Comparison of ENCODE assay signal across 10 mouse cellular contexts in genomic region chr7:133007343-133007742, GRCm38 (mm10).
DNase-seq lines count a peak whose midpoint lies in the region; ATAC-seq and TF ChIP-seq lines count a peak whose summit lies in the region.
"Had no signal": no experiment of that assay in that cellular context is flagged by ENCODE, and none has a peak within 500 bp of the region (broad histone marks: within the 10 kb centered on the region; RNA-seq: fewer than 3 reads in every experiment).

No protein-coding gene starts in this region.

- H3K36me3 ChIP-seq in heart, embryonic 11.5 days (ENCODE audit: control insufficient read depth, insufficient read depth, low read length), result 0 out of 2 replicates have a peak, but pooled peaks cover 2% of the 10 kb centered on the region
- H3K36me3 ChIP-seq in MEL (ENCODE audit: control insufficient read depth in 1 of 2, insufficient read depth in 2 of 2, low read length in 2 of 2), result peaks cover 0 to 12% of the 10 kb centered on the region in 2 experiments; a peak in 3 of 4 replicates

- H3K79me2 ChIP-seq in MEL (ENCODE audit: control insufficient read depth, insufficient read depth, low read length, poor library complexity), result no peaks in the 10 kb centered on the region

- H3K4me1 ChIP-seq in heart, embryonic 11.5 days (ENCODE audit: control insufficient read depth, insufficient read depth, low read length), result peaks cover 47% of the 10 kb centered on the region
- peaks cover 8 to 18% of the 10 kb centered on the region in 2 experiments for H3K4me1 ChIP-seq in MEL (ENCODE audit: control insufficient read depth in 1 of 2, insufficient read depth in 2 of 2, low read length in 2 of 2)

- no peak; a peak in 1 of 4 replicates for TF ChIP-seq POLR2A in MEL (IDR thresholded peaks at IDR 0.05; ENCODE audit: control insufficient read depth in 1 of 2, insufficient read depth in 1 of 2, low read depth in 1 of 2, low read length in 2 of 2, poor library complexity in 1 of 2)

- TF ChIP-seq RAD21 in MEL (IDR thresholded peaks at IDR 0.05; ENCODE audit: low read depth, low read length), result no peak

- no peaks in the 10 kb centered on the region for H3K27me3 ChIP-seq in heart, embryonic 11.5 days (ENCODE audit: control insufficient read depth, insufficient read depth, low read length)
- no peaks in the 10 kb centered on the region for H3K27me3 ChIP-seq in MEL (ENCODE audit: control insufficient read depth in 1 of 2, insufficient read depth in 2 of 2, low read length in 2 of 2)
- H3K27me3 ChIP-seq: embryonic facial prominence, embryonic 15.5 days had no signal

- no peak overlapping the region for H3K4me3 ChIP-seq in heart, embryonic 11.5 days (ENCODE audit: low read depth, low read length)
- H3K4me3 ChIP-seq in MEL (ENCODE audit: control insufficient read depth in 1 of 2, insufficient read depth in 1 of 2, low read depth in 2 of 2, low read length in 2 of 2), result no peak overlapping the region
- no peak overlapping the region for H3K4me3 ChIP-seq in left cerebral cortex, adult 2 months
- H3K4me3 ChIP-seq: embryonic facial prominence, embryonic 15.5 days had no signal

- peak; percentile 42 to 77; a peak in 3 of 4 replicates for TF ChIP-seq EP300 in MEL (IDR thresholded peaks at IDR 0.05; ENCODE audit: low read depth in 1 of 2, low read length in 2 of 2)

- WGBS in heart, embryonic 11.5 days (ENCODE audit: insufficient replicate concordance), result 61% methylated on average over 11 of the region's 11 CpGs

- no peaks in the 10 kb centered on the region for H3K9me3 ChIP-seq in heart, embryonic 11.5 days (replicated peaks; ENCODE audit: control insufficient read depth, low read length)
- H3K9me3 ChIP-seq in MEL (replicated peaks; ENCODE audit: insufficient read depth, low read length), result no peaks in the 10 kb centered on the region
- H3K9me3 ChIP-seq: embryonic facial prominence, embryonic 15.5 days had no signal

- no peak overlapping the region for H3K9ac ChIP-seq in heart, embryonic 11.5 days (ENCODE audit: low read depth, low read length)
- no peak overlapping the region for H3K9ac ChIP-seq in MEL (ENCODE audit: control insufficient read depth, low read depth, low read length, poor library complexity, severe bottlenecking)
- H3K9ac ChIP-seq: embryonic facial prominence, embryonic 15.5 days had no signal

- TF ChIP-seq CTCF in MEL (IDR thresholded peaks at IDR 0.05 in 2 of 3, conservative IDR thresholded peaks at IDR 0.05 in 1 of 3; ENCODE audit: control insufficient read depth in 1 of 3, insufficient read depth in 1 of 3, low read depth in 2 of 3, low read length in 3 of 3, poor library complexity in 1 of 3, severe bottlenecking in 1 of 3), result no peak
- no peak for TF ChIP-seq CTCF in left cerebral cortex, adult 2 months (IDR thresholded peaks at IDR 0.05)

- intact Hi-C loops in left cerebral cortex, adult 2 months (cut with DNase I), result no loop called here
- intact Hi-C loops in left cerebral cortex, postnatal 36 days (cut with DNase I), result loop anchor here (10.0 kb wide), 1 partner anchor 123 kb away; no protein-coding TSS in a partner anchor

- no peak overlapping the region for H3K27ac ChIP-seq in heart, embryonic 11.5 days (ENCODE audit: low read depth, low read length)
- 0 out of 2 replicates have a peak overlapping the region, but pooled peaks have one; percentile 6 for H3K27ac ChIP-seq in MEL (ENCODE audit: control insufficient read depth, low read depth, low read length)
- no peak overlapping the region for H3K27ac ChIP-seq in left cerebral cortex, adult 2 months
- H3K27ac ChIP-seq: embryonic facial prominence, embryonic 15.5 days had no signal

- ATAC-seq in heart, embryonic 11.5 days (replicated peaks; ENCODE audit: insufficient number of reproducible peaks, low FRiP score, low TSS enrichment), result no peak

- H3K4me2 ChIP-seq in heart, embryonic 11.5 days, result no peak overlapping the region
- H3K4me2 ChIP-seq: embryonic facial prominence, embryonic 15.5 days had no signal

- peak; percentile 44 to 50 for DNase-seq in heart, adult 18-20 months
- DNase-seq in MEL (ENCODE audit: low read depth, low spot score), result peak; percentile 79
- DNase-seq in cerebellum, adult 9-10 months, result peak; percentile 71
- peak; percentile 43 for DNase-seq in kidney, postnatal 14 days
- no peak for DNase-seq in testis, postnatal 14 days (ENCODE audit: low spot score)
- DNase-seq in left cerebral cortex, adult 2 months (ENCODE audit: extremely low spot score in 1 of 2, low spot score in 2 of 2), result no peak
- DNase-seq in left cerebral cortex, postnatal 36 days (ENCODE audit: low spot score in 2 of 2), result no peak
- DNase-seq: thymus, postnatal 25 days had no signal

TF ChIP-seq in MEL, 35 proteins besides CTCF, POLR2A, EP300 and RAD21:
- TF ChIP-seq ZC3H11A (IDR thresholded peaks at IDR 0.05; ENCODE audit: low read depth, low read length), result no peak
- no peak for TF ChIP-seq ZNF384 (IDR thresholded peaks at IDR 0.05; ENCODE audit: low read depth, low read length)
- no peak for TF ChIP-seq E2F4 (IDR thresholded peaks at IDR 0.05; ENCODE audit: borderline replicate concordance, low read depth, low read length)
- no peak for TF ChIP-seq UBTF (IDR thresholded peaks at IDR 0.05; ENCODE audit: borderline replicate concordance, insufficient read depth, low read depth, low read length)
- TF ChIP-seq SIN3A (IDR thresholded peaks at IDR 0.05; ENCODE audit: low read length), result no peak; the same call in 1 of the 2 replicates
- TF ChIP-seq RCOR1 (IDR thresholded peaks at IDR 0.05; ENCODE audit: low read depth, low read length), result peak; percentile 76
- TF ChIP-seq BHLHE40 (IDR thresholded peaks at IDR 0.05; ENCODE audit: borderline replicate concordance, low read depth, low read length), result no peak
- TF ChIP-seq TCF12 (IDR thresholded peaks at IDR 0.05; ENCODE audit: low read depth, low read length), result no peak
- TF ChIP-seq USF2 (IDR thresholded peaks at IDR 0.05; ENCODE audit: borderline replicate concordance in 1 of 2, insufficient read depth in 1 of 2, low read depth in 1 of 2, low read length in 2 of 2), result no peak
- TF ChIP-seq MAX (IDR thresholded peaks at IDR 0.05; ENCODE audit: low read length), result no peak
- TF ChIP-seq GATA1 (IDR thresholded peaks at IDR 0.05; ENCODE audit: low read depth, low read length), result peak; percentile 74
- TF ChIP-seq MXI1 (IDR thresholded peaks at IDR 0.05; ENCODE audit: low read depth, low read length), result no peak; the same call in 1 of the 2 replicates
- TF ChIP-seq ETS1 (IDR thresholded peaks at IDR 0.05; ENCODE audit: low read depth, low read length), result peak; percentile 45; the same call in 1 of the 2 replicates
- TF ChIP-seq MAFK (IDR thresholded peaks at IDR 0.05; ENCODE audit: borderline replicate concordance, low read depth, low read length), result peak; percentile 21; the same call in 1 of the 2 replicates

Comparison
In these comparisons a context has a peak if more than half of its experiments do, and no peak if none do; other contexts are left out.
1. DNase-seq: peak in heart, adult 18-20 months (2 of 2), MEL (single experiment), cerebellum, adult 9-10 months (single experiment) and kidney, postnatal 14 days (single experiment); none in testis, postnatal 14 days (single experiment), left cerebral cortex, adult 2 months (0 of 2) and left cerebral cortex, postnatal 36 days (0 of 2).